Mouse (Mus musculus) midbrain, embryonic 14.5 days (tissue): ENCODE data around the gene Tldc2. TPM values are rescaled to one million over a fixed set of nuclear protein-coding genes. Genes with fewer than 3 reads are reported as not detected.

ENCODE experiments used
- ATAC-seq: fragments of 200-750 bp; cut with Nextera tagmentation; 2 replicates; pipeline ENCODE4 v1.8.0; 2017; ENCODE audit warnings: moderate number of reproducible peaks, moderate library complexity; ENCODE audit not compliant: low FRiP score, low TSS enrichment
- DNase-seq: peaks from one replicate; pipeline ENCODE4 v3.0.0-alpha.2; 2015
- H3K27ac ChIP-seq: fragments of 300-500 bp; sonication (generic); replicated peaks from 2 replicates; pipeline ENCODE4 v1.5.1; 2014; ENCODE audit warnings: mild to moderate bottlenecking, low read depth, low read length, moderate library complexity
- H3K27me3 ChIP-seq: fragments of 300-500 bp; sonication (generic); 2 replicates; pipeline ENCODE4 v1.6.1; 2014; ENCODE audit warnings: low read length, control low read depth, mixed read lengths; ENCODE audit not compliant: control insufficient read depth, insufficient read depth
- H3K36me3 ChIP-seq: fragments of 300-500 bp; sonication (generic); 2 replicates; pipeline ENCODE4 v1.6.1; 2014; ENCODE audit warnings: low read length, control low read depth; ENCODE audit not compliant: control insufficient read depth, insufficient read depth
- H3K4me1 ChIP-seq: fragments of 300-500 bp; sonication (generic); 2 replicates; pipeline ENCODE4 v1.6.1; 2014; ENCODE audit warnings: mild to moderate bottlenecking, antibody characterized with exemption, low read length, control low read depth; ENCODE audit not compliant: control insufficient read depth, insufficient read depth
- H3K4me2 ChIP-seq: fragments of 300-500 bp; sonication (generic); 2 replicates; pipeline ENCODE4 v1.6.1; 2014; ENCODE audit warnings: mild to moderate bottlenecking, low read length, moderate library complexity
- H3K4me3 ChIP-seq: fragments of 300-500 bp; sonication (generic); replicated peaks from 2 replicates; pipeline ENCODE4 v1.5.1; 2014; ENCODE audit warnings: low read depth, low read length
- H3K9ac ChIP-seq: fragments of 300-500 bp; sonication (generic); replicated peaks from 2 replicates; pipeline ENCODE4 v1.6.1; 2014; ENCODE audit warnings: mild to moderate bottlenecking, low read length, moderate library complexity
- H3K9me3 ChIP-seq: fragments of 300-500 bp; sonication (generic); 2 replicates; pipeline ENCODE4 v1.6.1; 2016; ENCODE audit warnings: low read length, control low read depth, mixed read lengths; ENCODE audit not compliant: control insufficient read depth
- WGBS: fragments of 180-500 bp; shearing (Covaris S2); extraction: QIAGEN DNeasy Blood & Tissue Kit; methylation state at CpG from one replicate; pipeline ENCODE4 v1.1.7; 2014; 5-methylcytosine and 5-hydroxymethylcytosine counted together
- polyA plus RNA-seq: library from polyadenylated mRNA; unstranded; fragments of >200 nt; fragmentation: Nextera tagmentation; extraction: Ambion mirVana; gene quantifications from 2 replicates; pipeline ENCODE4 v1.2.1, GENCODE M21; 2014

Gene Tldc2
- not detected in 2 replicates for polyA plus RNA-seq

DNA sequence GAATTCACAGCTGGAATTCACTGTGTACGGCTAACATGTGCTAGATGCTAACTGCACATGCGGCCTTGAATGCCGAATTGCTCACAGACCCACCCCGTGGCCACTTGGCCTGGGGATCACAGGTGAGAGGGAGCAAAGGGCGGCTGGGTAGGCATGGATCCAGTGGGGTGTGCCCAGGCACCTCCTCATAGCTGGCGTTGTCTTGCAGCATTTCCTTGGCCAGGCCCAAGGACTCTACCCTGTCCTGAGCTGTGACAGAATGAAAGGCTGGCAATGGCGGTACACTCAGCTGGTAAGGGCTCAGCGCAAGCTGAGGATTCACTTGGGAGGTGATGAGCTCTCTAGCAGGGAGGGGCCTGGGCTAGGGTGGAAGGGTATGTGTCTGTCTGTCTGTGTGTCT is at the start of gene Tldc2:
Gene Tldc2, plus strand, starts transcription at position 260 of the 400 bp plus-strand sequence.
- Histone ChIP-seq H3K4me1 (peaks cover 4% of the 10 kb centered on the region; the same call in 1 of the 2 replicates), H3K4me2 (no peak within 1 kb of the TSS), H3K9ac (no peak within 1 kb of the TSS), H3K36me3 (no peaks in the 10 kb centered on the region), H3K4me3 (no peak within 1 kb of the TSS), H3K9me3 (no peaks in the 10 kb centered on the region), H3K27me3 (no peaks in the 10 kb centered on the region), H3K27ac (no peak within 1 kb of the TSS)
- ATAC-seq (no peak), DNase-seq (no peak)
- 88% methylated on average over 8 of the region's 8 CpGs for WGBS

DNA sequence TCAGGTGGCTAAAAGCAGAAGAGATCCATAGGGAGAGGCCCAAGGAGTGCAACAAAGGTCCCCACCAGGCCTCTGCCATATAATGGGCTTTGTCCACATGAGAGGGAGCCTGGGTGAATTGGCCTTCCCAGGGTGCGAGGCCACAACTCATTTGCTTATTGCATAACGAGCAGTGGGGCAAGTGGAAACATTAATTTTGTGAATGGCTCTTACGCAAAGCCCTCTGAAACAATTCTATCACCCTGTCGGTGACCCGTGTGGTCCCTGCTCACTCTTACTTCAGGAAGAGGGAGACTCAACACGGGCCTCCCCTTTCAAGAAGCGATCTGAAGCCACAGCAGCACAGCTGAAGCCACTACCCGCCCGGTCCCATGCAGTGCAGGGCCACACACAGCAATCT is 49.6 kb upstream of the Tldc2 start:
- H3K27me3 ChIP-seq = no peaks in the 10 kb centered on the region
- no peak overlapping the region for H3K4me3 ChIP-seq
- WGBS = 83% methylated on average over 9 of the region's 9 CpGs
- no peak overlapping the region for H3K4me2 ChIP-seq
- no peaks in the 10 kb centered on the region for H3K9me3 ChIP-seq
- H3K36me3 ChIP-seq = peaks cover 86% of the 10 kb centered on the region
- H3K4me1 ChIP-seq = no peaks in the 10 kb centered on the region
- ATAC-seq = no peak
- no peak for DNase-seq
- H3K9ac ChIP-seq = no peak overlapping the region
- H3K27ac ChIP-seq = 0 out of 2 replicates have a peak overlapping the region, but pooled peaks have one; percentile 20

DNA sequence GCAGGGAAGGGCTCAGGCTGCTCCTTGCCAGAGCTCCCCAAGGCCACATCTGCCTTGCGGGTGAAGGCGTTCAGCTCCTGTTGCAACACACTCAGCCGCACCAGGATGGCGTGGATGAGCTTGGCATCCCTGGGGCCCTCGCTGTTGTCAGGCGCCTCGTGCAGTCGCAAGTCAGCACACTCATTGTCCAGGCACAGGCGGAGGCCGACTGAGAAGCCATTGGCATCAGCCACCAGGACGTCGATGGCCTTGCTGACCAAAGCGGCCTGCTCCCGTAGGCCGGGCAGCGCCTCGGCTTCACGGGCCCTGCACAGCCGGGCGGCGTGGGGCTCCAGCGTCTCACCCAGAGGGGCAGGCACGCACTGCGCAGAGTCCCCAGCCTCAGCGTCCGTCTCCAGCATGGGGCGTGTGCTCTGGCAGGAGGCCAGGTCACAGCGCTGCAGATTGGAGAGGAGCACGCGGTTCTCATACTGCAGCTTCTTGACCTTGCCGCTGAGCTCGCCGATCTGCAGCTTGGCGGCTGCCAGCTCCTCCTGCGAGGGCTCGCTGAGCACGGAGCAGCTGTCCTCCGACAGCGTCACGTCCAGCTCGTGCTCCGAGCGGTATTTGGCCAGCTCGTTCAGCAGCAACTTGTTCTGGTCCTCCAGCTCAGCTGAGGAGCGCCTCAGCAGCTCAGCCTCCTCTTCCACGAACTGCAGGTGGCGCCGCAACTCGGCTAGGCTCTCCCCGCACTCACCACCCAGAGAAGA is 46.8 kb upstream of the Tldc2 start:
- DNase-seq (peak; percentile 42), ATAC-seq (no peak)
- WGBS = 83% methylated on average over 50 of the region's 50 CpGs
- Histone ChIP-seq H3K9ac (no peak overlapping the region), H3K36me3 (peaks cover 78% of the 10 kb centered on the region), H3K4me2 (no peak overlapping the region), H3K9me3 (no peaks in the 10 kb centered on the region), H3K4me1 (no peaks in the 10 kb centered on the region), H3K27ac (no peak overlapping the region), H3K27me3 (no peaks in the 10 kb centered on the region), H3K4me3 (no peak overlapping the region)

DNA sequence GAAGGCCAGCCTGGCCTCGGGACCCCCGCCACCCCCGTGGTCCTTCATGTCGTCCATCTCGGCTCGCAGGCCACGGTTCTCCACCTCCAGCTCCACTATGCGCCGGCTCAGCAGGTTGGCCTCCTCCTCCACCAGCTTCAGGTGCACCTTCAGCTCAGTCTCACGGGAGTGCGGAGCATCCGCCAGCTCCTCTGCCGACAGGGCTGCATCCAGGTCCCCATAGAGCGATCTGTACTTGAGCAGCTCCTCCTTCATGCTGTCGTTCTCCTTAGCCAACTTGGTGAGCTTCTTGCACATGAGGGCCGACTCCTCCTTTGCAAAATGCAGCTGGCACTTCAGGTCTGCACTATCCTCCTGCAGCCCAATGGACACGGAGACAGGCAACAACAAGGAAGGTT is 46.2 kb upstream of the Tldc2 start:
- Histone ChIP-seq H3K4me3 (no peak overlapping the region), H3K36me3 (peaks cover 77% of the 10 kb centered on the region), H3K9me3 (no peaks in the 10 kb centered on the region), H3K27me3 (no peaks in the 10 kb centered on the region), H3K4me2 (no peak overlapping the region), H3K4me1 (no peaks in the 10 kb centered on the region), H3K9ac (no peak overlapping the region), H3K27ac (no peak overlapping the region)
- DNase-seq = no peak
- WGBS = 82% methylated on average over 17 of the region's 17 CpGs
- ATAC-seq = no peak

DNA sequence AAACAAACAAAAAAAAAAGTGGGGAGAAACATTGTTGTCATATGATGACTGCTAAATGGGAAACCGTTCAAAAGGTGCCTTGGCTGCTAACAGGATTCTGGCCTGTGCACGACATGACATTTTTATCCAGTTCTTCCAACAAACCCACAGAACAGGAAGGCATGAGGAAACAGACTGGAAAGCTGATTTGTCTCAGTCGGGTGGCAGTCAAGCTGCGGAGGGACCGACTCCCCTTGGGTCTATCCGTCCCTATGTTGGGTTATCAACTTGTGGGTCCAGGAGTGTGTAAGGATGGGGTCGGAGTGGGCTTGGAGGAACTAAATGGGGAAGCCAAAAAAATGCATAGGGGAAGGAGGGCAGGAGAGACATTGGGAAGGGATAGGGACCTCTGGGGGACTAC is 45.4 kb upstream of the Tldc2 start:
- Histone ChIP-seq H3K36me3 (peaks cover 77% of the 10 kb centered on the region), H3K9me3 (no peaks in the 10 kb centered on the region), H3K27ac (no peak overlapping the region), H3K9ac (no peak overlapping the region), H3K4me1 (no peaks in the 10 kb centered on the region), H3K4me2 (no peak overlapping the region), H3K4me3 (no peak overlapping the region), H3K27me3 (no peaks in the 10 kb centered on the region)
- WGBS = 93% methylated on average over 7 of the region's 7 CpGs
- no peak for ATAC-seq
- no peak for DNase-seq

DNA sequence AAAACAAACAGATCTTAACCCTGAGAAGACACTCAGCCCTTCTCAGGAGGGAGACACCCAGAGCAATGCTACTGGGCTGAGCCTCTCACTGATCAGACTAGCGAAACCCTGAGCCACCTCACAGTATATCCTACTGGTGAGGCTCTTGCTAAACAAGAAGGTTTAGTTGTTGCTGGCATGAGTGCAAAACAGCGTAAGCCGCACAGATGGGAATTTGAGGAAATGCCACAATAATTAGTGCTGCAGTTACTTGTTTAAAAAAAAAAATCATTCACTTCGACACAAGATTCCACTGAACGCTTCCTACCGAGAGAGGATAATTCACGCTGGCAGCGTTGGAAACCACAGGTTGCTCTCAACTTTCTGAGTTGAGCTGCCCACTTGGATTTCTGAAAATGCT is 43.3 kb upstream of the Tldc2 start:
- DNase-seq = no peak
- H3K4me3 ChIP-seq = no peak overlapping the region
- no peak overlapping the region for H3K9ac ChIP-seq
- no peaks in the 10 kb centered on the region for H3K9me3 ChIP-seq
- H3K27ac ChIP-seq = no peak overlapping the region
- H3K36me3 ChIP-seq = peaks cover 66% of the 10 kb centered on the region
- ATAC-seq = no peak
- H3K4me2 ChIP-seq = no peak overlapping the region
- H3K27me3 ChIP-seq = no peaks in the 10 kb centered on the region
- H3K4me1 ChIP-seq = peaks cover 2% of the 10 kb centered on the region
- WGBS = 88% methylated on average over 8 of the region's 8 CpGs

DNA sequence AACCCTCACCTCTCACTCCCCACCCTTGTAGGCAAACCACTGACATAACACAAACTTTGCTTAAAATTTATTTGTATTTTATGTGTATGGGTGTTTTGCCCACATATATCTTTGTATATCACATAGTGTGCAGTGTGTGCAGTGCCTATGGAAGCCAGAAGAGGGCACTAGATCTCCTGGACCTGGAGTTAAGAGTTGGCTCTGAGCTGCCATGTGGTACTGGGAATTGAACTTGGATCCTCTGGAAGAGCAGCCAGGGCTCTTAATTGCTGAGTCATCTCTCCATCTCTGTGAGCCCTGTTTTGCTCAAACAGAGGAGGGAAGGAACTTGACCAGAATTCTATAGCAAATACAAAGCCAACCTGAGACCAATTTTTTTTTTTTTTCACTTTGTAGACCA is 42.9 kb upstream of the Tldc2 start:
- Histone ChIP-seq H3K9ac (no peak overlapping the region), H3K4me1 (peaks cover 7% of the 10 kb centered on the region), H3K4me2 (no peak overlapping the region), H3K4me3 (no peak overlapping the region), H3K27me3 (no peaks in the 10 kb centered on the region), H3K9me3 (no peaks in the 10 kb centered on the region), H3K36me3 (peaks cover 67% of the 10 kb centered on the region), H3K27ac (no peak overlapping the region)
- peak; percentile 35 for DNase-seq
- ATAC-seq = no peak

DNA sequence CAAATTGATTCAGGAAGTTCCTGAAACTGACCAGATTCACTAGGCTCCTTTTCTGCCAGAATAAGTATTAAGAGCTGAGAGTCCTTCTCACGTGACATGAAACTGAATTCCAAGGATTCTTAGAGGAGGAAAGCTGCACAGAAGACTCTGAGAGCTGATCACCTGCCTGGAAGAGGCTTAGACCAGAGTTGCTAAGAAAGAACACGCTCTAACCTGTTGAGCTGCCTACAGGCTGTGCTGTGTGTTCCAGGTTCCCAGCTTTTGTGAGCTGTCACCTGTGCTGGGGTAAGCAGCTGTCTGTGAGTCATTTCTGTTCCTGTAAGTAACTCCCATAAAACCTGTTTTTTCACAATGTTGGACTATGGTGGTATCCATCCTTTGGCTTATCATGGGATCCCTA is 40.9 kb upstream of the Tldc2 start:
- H3K9me3 ChIP-seq = no peaks in the 10 kb centered on the region
- WGBS = 96% methylated on average over 2 of the region's 2 CpGs

DNA sequence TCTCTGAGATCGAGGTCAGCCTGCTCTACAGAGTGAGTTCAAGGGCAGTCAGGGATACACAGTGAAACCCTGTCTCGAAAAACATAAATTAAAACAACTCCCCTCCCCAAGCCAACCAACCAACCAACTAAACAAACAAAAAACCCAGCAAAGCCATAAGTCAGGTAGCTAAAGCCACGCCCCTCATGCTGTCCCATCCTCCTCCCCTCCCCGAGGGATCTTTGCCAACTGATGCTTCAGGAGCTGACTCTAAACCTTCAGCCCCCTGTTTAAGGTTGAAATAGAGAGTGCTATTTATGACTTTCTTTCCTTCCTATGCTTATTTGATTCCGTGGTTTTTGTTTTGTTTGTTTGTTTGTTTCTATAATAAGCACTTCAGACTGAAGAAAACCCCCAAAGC is 39.9 kb upstream of the Tldc2 start:
- 93% methylated on average over 5 of the region's 5 CpGs for WGBS
- no peak for ATAC-seq
- H3K9me3 ChIP-seq = no peaks in the 10 kb centered on the region
- no peak overlapping the region for H3K4me2 ChIP-seq
- H3K9ac ChIP-seq = no peak overlapping the region
- no peak overlapping the region for H3K27ac ChIP-seq
- peaks cover 29% of the 10 kb centered on the region for H3K4me1 ChIP-seq
- DNase-seq = no peak
- no peak overlapping the region for H3K4me3 ChIP-seq
- peaks cover 45% of the 10 kb centered on the region for H3K36me3 ChIP-seq
- no peaks in the 10 kb centered on the region for H3K27me3 ChIP-seq

More for the DNA sequence above, 40.9 kb upstream of the Tldc2 start:
- Histone ChIP-seq H3K9ac (no peak overlapping the region), H3K27ac (no peak overlapping the region), H3K27me3 (no peaks in the 10 kb centered on the region), H3K4me3 (no peak overlapping the region), H3K4me2 (no peak overlapping the region), H3K36me3 (peaks cover 50% of the 10 kb centered on the region), H3K4me1 (peaks cover 25% of the 10 kb centered on the region)
- DNase-seq (no peak), ATAC-seq (no peak)
